Mouse (Mus musculus) mature B cell (primary cell): ENCODE data around the gene Slc25a3.

Source experiments
- in situ Hi-C: fragments of 300-500 bp; cut with MboI; formaldehyde crosslinking; loops from 2 replicates; pipeline ENCODE4 v1.14.3; 2019

Gene Slc25a3

DNA sequence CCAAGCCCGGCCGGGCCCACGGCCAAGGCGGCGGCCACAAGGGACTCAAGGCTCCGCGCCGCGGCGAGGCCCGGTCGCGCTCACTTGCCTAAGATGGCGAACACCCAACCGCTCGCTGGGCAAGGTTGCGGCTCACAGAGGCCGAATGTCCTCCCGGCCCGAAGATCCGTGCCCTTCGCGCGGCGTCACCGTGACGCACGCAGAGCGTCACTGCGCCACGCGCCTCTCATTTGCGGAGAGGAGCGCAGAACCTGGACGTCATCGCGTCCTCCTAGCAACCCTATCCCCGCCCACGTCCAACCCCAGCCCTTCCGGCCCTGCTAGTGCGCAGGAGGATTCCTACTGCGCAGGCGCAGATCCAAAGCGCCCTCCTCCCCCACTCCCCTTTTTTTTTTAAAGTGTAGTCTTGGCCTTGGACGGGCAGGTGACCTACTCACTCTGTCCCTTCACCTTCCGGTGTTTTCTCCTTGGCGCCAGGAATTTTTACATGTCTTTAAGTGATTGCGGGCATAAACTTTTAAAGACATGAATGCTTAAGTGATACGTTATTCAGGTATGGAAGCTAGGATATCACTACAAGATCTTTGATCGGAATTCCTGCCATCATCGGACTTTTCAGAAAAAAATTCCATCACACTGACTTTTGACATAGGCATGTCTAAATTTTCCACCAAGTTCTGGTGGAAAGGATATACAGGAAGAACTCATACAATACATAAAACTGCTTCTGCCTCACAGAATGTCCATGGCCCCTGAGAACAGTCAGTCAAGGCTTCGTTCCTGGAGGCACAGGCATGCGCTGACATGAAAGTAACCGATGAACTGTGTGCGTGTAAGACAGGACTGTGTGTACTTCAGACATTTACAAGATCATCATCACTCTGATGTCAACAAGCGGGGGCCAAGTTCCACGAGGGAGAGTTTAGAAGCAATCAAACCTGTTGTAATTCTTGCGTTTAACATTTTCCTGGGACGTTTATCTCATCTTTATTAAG lies at the start of gene Slc25a3:
Slc25a3 (minus strand) TSS at position 232 of the 995 bp plus-strand sequence.
- in situ Hi-C loops: no loop called here

DNA sequence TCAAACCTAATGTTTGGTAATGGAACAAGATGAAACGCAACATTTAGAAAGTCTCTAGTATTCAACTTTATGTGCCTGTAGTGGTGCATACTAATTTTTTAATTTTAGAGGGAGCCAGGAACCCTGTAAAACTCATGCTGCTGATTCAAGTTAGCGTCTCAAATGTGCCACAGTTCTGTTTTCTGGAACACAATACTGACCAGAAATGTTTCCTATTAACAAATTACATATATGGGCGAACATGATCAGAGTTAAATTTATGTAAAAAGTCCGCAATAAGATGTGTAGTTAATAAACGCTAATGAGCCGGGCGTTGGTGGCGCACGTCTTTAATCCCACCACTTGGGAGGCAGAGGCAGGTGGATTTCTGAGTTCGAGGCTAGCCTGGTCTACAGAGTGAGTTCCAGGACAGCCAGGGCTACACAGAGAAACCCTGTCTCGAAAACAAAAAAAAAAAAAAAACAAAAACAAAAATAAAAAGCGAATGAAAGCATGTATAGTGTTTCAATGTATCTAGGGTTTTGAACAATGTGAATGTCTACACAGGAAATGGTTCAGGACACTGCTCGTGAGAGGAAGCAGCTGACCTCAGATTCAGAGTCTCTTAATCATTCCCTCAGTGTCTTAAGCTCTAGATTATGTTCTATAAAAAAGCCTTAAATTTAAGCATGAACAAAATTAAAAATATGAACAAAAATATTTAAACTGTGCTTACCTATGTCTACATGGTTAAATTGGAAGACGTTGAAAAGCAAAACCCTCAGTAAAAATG lies 48.7 kb upstream of the Slc25a3 start:
- in situ Hi-C loops: no loop called here

DNA sequence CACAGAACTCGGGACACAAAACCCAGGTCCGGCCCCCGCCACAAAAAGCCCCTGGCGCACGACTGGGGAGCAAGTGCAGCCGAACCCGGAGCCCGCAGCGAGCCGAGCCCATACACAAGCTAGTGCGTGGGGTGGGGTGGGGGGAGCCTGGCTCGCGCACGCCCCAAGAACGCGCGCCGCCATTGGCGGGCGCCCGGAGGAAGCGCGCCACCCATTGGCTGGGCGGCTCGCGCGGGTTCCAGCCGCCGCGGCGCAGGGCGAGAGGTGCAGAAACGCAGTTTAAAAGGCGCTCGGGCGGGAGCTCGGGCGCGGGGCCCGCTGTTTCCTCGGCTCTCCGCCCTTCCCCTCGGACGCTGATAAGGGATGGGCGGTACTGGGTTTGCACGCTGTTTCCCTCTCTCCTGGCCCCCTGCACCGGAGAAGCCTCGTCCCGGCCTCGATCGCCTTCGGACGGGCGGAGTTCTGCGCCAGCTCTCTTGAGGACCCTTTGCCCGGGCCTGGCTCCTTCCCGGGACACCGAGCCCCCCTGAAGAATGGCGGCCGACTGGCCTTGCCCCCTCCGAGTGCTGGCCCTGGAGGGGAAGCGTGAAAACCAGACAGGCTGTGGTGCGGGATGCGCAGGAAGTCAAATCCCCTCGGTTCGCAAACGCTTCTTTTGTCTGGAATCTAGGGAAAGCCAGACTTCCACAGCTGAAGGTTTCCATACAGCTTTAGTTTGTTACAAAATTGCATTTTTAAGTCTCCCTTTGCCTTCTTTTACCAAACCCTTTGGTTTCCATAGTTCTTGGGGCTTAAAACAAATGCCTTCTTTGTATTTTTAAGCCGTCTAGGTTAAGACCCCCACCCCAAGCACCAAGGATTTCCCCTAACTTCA lies 47.8 kb upstream of the Slc25a3 start:
- in situ Hi-C loops: no loop called here

DNA sequence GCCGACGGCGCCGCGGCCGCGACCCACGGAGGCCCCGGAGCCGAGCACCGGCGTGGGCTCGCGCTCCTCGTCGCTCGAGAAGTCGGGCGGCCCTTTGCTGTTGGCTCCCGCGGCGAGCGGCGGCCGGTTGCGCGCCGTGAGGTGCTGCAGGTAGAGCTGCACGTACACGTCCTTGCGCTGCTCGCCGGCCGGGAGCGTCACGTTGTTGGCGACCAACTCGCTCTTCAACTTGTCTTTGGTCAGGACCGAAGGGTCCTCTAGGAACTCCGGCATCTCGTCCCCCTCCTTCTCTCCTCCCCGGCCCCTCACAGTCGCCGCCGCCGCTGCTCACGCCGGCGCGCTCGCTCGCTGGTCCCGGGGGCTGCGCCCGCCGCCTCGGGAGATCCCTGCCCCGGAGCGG lies 47.2 kb upstream of the Slc25a3 start:
- in situ Hi-C loops: no loop called here

DNA sequence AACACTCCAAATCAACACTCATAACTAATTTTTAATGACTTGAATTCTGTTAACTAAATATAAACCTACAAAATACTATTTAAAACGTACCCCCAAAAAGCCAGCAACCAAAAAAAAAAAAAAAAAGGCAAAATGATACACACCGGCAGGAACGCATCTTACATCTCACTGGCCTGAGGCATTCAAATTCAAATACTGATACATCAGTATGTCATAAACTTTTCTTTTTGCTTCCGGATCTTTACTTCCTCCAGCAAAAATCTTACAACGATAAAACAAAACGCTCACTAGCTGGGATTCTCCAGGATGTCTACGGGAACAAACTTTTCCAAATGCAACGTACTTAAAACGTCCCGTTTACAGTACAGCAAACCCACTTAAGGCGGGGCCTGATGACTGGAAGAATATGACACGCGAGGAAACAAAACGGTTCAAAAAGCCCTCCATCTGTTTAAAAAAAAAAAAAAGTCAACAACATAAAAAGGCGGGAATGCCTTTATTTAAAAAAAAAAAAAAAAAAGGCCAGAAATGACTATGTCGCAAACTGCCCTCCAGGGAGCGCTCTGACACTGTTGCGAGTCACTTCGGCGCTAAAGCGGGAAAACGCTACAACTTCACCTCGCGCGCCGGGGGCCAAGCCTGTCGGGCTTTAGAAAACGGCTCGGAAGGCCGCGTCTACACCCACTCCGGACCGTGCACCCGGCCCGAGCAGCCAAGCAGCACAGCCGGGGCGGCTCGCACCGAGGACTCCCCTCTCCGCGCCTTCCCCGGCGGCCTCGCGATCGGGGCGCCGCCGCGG lies 46.5 kb upstream of the Slc25a3 start:
- in situ Hi-C loops: no loop called here

DNA sequence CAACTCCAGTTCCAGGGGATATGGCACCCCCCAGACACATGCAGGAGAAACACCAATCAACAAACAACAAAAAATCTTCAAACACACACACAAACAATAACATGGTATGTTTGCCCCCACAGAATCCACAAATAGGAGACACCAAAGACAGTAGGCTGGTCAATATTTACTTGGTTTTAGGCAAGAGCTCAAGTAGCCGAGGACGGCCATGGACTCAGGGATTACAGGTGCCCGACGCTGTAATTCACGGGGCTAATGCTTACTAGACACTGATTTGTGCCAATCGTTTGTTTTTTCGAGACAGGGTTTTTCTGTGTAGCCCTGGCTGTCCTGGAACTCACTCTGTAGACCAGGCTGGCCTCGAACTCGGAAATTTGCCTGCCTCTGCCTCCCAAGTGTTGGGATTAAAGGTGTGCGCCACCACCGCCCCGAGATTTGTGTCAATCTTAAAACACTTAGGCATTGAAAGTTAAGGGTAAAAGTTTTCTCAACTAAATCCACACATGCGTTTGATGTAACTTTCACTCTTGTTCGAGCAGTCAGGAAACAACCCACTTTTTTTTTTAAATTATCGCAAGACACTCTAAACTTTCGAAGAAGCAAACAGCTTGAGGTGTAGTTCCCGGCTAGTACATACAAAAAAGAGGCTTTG lies 45.7 kb upstream of the Slc25a3 start:
- in situ Hi-C loops: no loop called here

DNA sequence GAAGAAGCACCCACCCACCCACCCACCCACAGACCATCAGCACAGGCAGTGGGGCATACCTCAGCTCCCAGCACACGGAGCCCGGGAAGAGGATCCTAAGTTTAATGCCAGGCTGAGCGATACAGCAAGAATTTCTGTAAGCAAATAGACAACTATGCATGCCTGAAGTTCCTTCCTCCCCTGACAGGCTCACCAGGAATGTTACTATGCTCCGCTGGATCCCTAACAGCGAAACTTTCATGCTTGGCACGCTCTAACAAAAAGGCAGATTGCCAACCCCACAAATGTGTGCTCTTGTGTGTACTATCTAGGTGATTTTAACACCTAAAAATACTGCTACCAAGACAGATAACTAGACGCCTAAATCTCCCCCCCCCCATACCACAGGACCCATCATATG lies 43.5 kb upstream of the Slc25a3 start:
- in situ Hi-C loops: no loop called here

DNA sequence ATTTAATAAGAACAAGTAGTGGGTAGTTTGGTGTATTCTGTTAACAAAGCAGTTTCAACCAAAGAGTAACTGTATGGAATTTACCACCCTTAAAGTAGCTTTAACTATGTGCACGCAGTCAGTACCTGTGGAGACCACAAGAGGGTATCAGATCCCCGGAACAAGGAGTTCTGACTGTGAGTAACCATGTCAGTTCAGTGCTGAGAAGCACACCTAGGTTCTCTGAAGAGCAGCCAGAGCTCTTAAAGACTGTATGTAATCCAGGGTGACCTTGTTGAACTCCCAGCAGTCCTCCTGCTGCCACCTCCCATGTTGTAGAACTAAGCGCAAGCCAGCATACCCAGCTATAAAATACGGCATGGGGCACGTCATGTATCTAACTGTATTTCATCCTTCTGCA lies 43.0 kb upstream of the Slc25a3 start:
- in situ Hi-C loops: no loop called here

DNA sequence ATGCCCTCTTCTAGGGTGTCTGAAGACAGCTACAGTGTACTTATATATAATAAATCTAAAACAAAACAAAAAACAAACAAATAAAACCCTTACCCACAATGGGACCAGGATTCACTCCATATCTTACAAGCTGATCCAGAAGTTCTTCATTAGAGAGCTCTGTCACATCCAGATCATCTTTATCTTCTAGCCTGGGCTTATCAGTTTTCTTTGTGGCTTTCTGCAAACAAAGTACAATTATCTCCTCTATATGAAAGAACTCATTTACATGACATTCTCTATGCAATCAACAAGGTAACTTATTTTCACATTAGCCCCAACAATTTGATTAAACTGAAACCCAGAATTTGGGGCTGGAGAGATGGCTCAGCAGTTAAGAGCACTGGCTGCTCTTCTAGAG lies 42.0 kb upstream of the Slc25a3 start:
- in situ Hi-C loops: no loop called here

DNA sequence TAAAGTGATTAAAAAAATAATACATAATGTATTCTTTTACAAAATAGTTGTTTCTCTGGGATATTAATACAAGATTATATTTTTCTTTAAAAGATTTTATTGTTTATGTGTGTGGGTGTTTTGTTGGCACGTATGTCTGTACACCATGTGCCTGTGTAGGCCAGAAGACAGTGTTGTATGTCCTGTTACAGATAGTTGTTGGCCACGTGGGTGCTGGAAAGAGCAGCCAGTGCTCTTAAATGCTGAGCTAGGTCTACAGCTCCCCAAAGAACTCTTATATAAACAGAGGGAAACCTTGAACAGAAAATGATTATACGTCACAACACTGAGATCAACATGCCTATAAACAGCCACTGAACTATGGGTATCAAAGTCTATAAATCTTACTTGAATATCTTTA lies 40.6 kb upstream of the Slc25a3 start:
- in situ Hi-C loops: no loop called here

DNA sequence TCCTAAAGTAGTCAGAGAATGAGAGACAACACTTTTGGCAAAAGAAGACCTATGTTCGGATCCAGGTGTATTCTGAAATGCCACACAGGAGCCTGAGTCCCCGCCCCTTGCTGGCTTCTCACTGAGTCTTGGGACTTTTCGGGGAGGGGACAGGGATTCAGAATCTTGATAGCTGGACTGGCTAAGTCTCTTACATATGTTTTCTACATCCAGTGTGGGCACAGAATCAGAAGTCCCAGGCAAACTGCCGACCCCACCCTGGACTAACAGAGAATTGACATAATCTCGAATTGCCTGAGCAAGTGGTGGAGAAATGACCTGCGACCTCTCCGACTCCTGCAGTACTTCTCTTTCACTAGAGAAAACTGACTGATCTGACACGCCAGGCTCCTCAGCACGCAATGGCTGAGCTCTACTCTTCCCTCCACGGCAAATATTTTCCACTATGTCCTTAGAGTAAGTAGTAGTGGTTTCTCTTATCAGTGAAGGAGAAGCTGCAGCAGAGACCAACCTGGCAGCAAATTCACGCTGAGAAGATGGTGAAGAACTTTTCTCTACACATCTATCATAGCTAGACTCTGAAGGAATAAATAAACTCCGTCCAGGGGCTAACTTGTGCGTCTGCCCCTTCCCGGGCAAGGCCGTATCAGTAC lies 38.8 kb upstream of the Slc25a3 start:
- in situ Hi-C loops: no loop called here

DNA sequence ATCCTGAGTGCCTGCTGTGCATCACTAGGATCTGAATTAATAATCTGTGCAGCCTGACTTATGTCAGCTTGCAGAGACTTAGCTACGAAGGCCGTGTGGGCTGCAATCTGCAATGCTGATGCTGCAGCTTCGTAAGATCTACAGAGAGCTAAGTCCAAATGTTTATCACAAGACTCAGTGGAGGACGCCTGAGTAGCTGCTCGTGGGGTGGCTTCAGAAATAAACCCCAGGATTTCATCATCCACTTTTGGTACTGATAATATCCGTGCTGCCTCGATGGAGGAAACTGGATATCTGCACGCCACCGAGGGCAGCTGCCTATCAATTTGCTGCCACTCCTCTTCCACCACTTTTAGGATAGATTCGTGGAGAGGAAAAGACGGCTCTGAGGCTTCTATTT lies 38.2 kb upstream of the Slc25a3 start:
- in situ Hi-C loops: no loop called here

DNA sequence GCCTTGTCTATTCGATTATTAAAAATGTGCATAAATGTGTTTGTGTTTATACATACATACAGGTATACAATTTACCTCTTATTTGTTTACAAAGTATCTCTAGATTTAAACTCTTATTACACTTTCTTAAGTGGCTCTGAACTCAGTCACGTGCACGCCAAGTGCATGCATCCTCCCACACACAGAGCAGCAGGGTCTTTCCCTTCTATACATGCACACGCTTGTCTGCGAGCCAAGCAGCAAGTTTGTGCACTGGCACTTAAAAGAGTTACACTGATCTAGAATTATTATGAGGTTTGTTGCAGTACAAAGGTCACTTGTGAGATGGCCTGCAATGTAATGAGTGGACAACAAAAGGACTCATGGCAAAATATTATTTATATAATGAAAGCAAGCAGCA lies 37.1 kb upstream of the Slc25a3 start:
- in situ Hi-C loops: no loop called here

DNA sequence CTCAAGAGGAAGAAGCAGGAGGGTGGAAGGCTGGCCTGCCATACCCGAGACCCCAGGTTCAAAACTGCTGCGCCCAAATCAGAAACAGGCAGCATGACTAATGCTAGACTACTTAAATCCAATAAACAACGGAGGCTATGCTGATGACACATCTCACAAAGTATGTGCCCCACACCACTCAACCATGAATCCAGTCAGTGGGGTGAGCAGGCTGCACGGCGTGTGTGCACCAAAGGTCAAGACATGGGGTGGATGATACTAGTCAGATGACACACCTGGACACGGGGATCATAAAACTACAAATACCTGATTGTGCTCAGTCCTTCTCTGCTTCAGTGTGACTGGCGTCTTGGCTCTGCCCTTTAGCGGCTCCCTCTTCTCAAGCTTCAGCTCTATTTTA lies 34.6 kb upstream of the Slc25a3 start:
- in situ Hi-C loops: no loop called here

DNA sequence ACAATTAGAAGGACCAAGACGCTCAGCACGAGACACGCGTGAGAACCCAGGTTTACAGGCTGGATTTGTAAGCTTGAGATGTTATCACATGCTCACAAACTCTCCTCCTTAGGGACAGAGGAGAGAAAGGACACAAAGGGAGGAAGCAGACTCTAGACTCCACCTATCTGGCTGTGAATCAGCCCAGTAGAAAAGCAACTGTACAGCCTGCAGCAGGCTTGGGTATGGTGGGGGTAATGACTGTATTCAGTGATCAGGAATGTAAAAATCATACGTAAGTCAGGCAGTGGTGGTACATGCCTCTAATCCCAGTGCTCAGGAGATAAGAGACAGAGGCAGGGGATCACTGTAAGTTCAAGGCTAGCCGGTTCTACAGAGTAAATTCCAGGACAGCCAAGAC lies 32.5 kb upstream of the Slc25a3 start:
- in situ Hi-C loops: no loop called here

DNA sequence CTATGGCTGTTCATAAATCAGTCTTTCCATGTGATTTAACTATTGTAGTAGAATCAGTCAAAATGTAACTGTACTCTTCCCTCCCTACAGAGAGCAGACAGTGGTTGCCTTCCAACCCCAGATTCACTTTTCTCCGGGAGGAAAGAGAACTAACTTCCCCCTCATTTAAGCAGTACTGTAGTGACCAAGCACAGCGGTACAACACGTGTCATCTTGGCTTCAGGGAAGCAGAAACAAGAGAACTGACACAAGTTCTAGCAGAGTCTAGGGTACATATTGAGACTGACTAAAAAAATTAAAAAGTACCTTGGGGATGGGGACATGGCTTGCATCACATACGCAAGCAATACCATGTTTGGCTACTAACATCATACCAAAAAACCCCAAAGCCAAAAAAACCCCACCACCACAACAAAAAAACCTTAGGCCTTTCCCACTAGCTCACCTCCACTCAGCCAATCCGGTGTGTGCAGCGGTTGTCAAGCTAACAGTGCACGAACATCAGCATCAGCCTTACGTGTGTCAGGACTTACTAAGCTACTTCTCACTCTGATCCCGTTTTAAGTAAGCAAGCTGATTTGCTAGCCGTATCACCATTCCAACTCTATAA lies 30.1 kb upstream of the Slc25a3 start:
- in situ Hi-C loops: no loop called here

DNA sequence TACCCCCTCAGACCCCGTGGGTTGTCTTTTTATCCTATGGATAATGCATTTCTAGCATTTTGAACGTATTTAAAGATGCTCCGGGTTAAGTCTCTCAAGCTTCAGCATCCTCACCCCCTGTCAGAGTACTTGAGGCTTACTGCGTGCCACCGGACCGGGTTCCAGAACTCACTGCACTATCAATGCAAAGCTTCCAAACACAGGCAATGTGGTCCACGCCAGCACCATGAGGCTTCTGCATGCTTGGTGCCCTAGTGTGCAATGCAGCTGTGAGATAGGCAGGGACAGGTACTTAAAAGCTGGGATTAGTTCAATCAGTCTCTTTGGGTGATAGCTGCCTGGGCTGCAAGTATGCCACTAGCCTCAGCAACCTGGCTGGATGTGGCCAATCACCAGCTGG lies 21.6 kb upstream of the Slc25a3 start:
- in situ Hi-C loops: loop anchor here (25.0 kb wide), 1 partner anchor 408 kb away; no protein-coding TSS in a partner anchor

DNA sequence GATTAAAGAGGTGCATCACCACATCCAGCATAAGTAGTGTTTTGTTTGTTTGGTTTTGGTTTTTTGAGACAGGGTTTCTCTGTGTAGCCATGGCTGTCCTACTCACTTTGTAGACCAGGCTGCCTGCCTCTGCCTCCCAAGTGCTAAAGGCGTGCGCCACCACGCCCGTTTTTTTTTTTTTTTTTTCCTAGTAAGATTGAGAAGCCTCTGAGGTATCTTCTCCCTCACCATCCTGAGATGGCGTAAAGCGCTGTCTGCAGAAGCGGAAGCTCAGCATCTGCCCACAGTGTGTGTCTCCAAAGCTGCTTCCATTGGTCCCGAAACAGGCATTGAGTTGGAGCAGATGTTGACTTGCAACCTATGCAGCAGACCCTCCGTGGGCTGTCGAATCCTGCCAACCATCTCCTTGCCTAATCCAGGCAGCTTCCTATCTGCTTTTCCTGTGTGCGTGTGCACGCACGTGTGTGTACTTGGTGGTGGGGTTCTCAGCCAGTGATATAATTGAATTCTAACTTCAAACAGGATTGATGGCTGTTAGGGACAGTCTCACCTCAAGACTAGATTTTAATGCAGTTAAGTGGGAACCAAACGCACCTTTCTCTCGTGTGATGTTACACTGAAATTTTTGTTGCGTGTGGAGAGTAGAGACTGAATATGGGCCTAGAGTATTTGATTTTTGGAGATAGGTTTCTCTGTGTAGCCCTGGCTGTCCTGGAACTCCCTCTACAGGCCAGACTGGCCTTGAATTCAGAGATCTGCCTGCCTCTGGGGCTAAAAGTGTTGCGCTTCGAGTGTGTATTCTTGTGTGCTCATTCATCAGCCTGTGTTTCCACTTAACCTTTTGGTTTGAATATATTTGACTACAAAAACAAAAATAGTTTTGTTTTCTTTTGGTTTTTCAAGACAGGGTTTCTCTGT lies 19.7 kb upstream of the Slc25a3 start:
- in situ Hi-C loops: loop anchor here (25.0 kb wide), 1 partner anchor 406 kb away; no protein-coding TSS in a partner anchor
